Mouse (Mus musculus) small intestine, adult 2 months (tissue): Measurements from ENCODE around the gene Gm20458.

Experiments used
- CTCF ChIP-seq: fragments of 200-500 bp; IDR thresholded peaks from 2 replicates; pipeline ENCODE4 v1.5.1; 2012; ENCODE audit warnings: low read depth, mild to moderate bottlenecking, control low read depth, inconsistent platforms, low read length, moderate library complexity, mixed read lengths; ENCODE audit not compliant: insufficient replicate concordance, insufficient read length; ENCODE audit errors: extremely low read depth
- POLR2A ChIP-seq: fragments of 200-500 bp; IDR thresholded peaks from 2 replicates; pipeline ENCODE4 v1.6.1; 2012; ENCODE audit warnings: low read depth, mild to moderate bottlenecking, control low read depth, inconsistent platforms, low read length, moderate library complexity

DNA sequence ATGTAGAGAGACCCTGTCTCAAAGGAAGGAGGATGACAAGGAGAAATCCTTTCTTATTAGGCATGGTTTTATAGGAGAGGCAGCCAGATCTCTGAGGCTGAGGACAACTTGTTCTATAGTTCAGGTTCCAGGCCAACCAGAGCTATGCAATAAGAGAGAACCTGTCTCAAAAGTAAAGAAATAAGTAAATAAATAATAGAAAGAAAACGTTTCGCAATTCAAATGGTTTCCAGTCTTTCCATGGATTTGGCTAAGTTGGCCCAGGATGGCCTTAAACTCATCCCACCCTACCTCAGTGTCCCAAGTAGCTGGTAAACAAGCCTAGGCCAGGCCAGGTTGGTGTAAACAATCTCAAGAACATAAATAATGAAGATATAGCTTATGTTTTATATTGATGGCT lies 16.1 kb upstream of the Gm20458 start:
- TF ChIP-seq CTCF (no peak), POLR2A (no peak)
